Mouse (Mus musculus) ES-Bruce4 (cell line): ENCODE data around the gene Gm38431. TPM values are rescaled to one million over a fixed set of nuclear protein-coding genes. Genes with fewer than 3 reads are reported as not detected.

Source experiments
- H3K27ac ChIP-seq: 2 replicates; pipeline ENCODE4 v1.5.1; 2012; ENCODE audit warnings: low read length, inconsistent platforms; ENCODE audit not compliant: insufficient read depth
- H3K27me3 ChIP-seq: 2 replicates; pipeline ENCODE4 v1.6.1; 2012; ENCODE audit warnings: mild to moderate bottlenecking, low read length, inconsistent platforms; ENCODE audit not compliant: control insufficient read depth, poor library complexity, insufficient read depth, severe bottlenecking
- H3K36me3 ChIP-seq: 2 replicates; pipeline ENCODE4 v1.6.1; 2012; ENCODE audit warnings: inconsistent platforms, mild to moderate bottlenecking, low read length, moderate library complexity; ENCODE audit not compliant: control insufficient read depth, poor library complexity, insufficient read depth, severe bottlenecking
- H3K4me1 ChIP-seq: one replicate; pipeline ENCODE4 v1.8.1; 2011; ENCODE audit warnings: low read length; ENCODE audit not compliant: control insufficient read depth, insufficient read depth
- H3K4me3 ChIP-seq: 2 replicates; pipeline ENCODE4 v1.5.1; 2011; ENCODE audit warnings: low read depth, mild to moderate bottlenecking, low read length
- H3K9ac ChIP-seq: 2 replicates; pipeline ENCODE4 v1.6.1; 2012; ENCODE audit warnings: low read depth, mild to moderate bottlenecking, inconsistent platforms; ENCODE audit not compliant: poor library complexity, severe bottlenecking
- H3K9me3 ChIP-seq: replicated peaks from 2 replicates; pipeline ENCODE4 v1.6.1; 2012; ENCODE audit warnings: mild to moderate bottlenecking, low read length, inconsistent platforms; ENCODE audit not compliant: control insufficient read depth, poor library complexity, insufficient read depth, severe bottlenecking
- CTCF ChIP-seq: IDR thresholded peaks from one replicate; pipeline ENCODE4 v1.8.1; 2011; ENCODE audit warnings: low read depth, low read length
- EP300 ChIP-seq: IDR thresholded peaks from 2 replicates; pipeline ENCODE4 v1.6.1; 2011; ENCODE audit warnings: low read depth, low read length; ENCODE audit not compliant: insufficient read depth
- POLR2A ChIP-seq: IDR thresholded peaks from one replicate; pipeline ENCODE4 v1.8.1; 2011; ENCODE audit warnings: low read length; ENCODE audit not compliant: insufficient read depth
- polyA plus RNA-seq: library from polyadenylated mRNA; stranded (reverse); fragments of >200 nt; gene quantifications from 2 replicates; pipeline ENCODE4 v1.2.4, GENCODE M21; 2011; ENCODE audit warnings: low read depth; ENCODE audit not compliant: missing spikeins, insufficient read depth, insufficient read length

Gm38431 gene
- polyA plus RNA-seq, 1 experiment, result 4.7 TPM

GRCm38 (mm10) chr9:21125502-21126258, 33.9 kb upstream of the Gm38431 start:
- H3K9ac ChIP-seq, result no peak overlapping the region
- no peaks in the 10 kb centered on the region for H3K9me3 ChIP-seq
- no peak overlapping the region for H3K4me3 ChIP-seq
- H3K36me3 ChIP-seq, result no peaks in the 10 kb centered on the region
- H3K27me3 ChIP-seq, result no peaks in the 10 kb centered on the region
- H3K27ac ChIP-seq, result no peak overlapping the region
- no peaks in the 10 kb centered on the region for H3K4me1 ChIP-seq
- TF ChIP-seq CTCF (no peak), EP300 (no peak), POLR2A (no peak)

GRCm38 (mm10) chr9:21124837-21125236, 33.0 kb upstream of the Gm38431 start:
- no peak overlapping the region for H3K4me3 ChIP-seq
- H3K9me3 ChIP-seq, result no peaks in the 10 kb centered on the region
- TF ChIP-seq CTCF (no peak), EP300 (no peak), POLR2A (no peak)
- no peak overlapping the region for H3K9ac ChIP-seq
- H3K36me3 ChIP-seq, result no peaks in the 10 kb centered on the region
- H3K27me3 ChIP-seq, result no peaks in the 10 kb centered on the region
- no peak overlapping the region for H3K27ac ChIP-seq
- H3K4me1 ChIP-seq, result no peaks in the 10 kb centered on the region

DNA sequence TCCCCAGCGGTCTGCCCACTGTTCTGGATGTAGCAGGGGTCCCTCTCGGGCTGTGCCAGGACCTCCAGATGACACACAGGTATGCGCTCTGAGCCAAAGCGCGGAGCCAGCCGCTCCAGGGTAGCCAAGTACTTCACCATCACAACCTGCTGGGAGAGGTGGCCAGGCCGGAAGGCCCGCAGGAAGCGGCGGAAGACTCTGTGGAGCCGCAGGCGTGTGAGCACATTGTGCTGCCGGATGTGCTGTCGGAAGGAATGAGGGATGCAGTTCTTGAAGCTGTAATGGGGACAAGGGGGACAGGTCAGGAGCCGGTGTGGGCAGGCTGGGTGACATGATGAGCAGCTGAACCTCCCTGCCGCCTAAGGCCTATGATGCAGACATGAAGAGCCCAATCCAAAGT, 29.7 kb upstream of the Gm38431 start:
- Histone ChIP-seq H3K4me3 (peak overlapping the region; percentile 49), H3K9me3 (no peaks in the 10 kb centered on the region), H3K9ac (peak overlapping the region; percentile 44)

GRCm38 (mm10) chr9:21117073-21117472, 25.3 kb upstream of the Gm38431 start:
- Histone ChIP-seq H3K4me1 (no peaks in the 10 kb centered on the region), H3K4me3 (no peak overlapping the region), H3K27ac (no peak overlapping the region), H3K36me3 (no peaks in the 10 kb centered on the region), H3K9me3 (no peaks in the 10 kb centered on the region), H3K9ac (no peak overlapping the region), H3K27me3 (no peaks in the 10 kb centered on the region)
- no peak for TF ChIP-seq EP300
- no peak for TF ChIP-seq POLR2A
- no peak for TF ChIP-seq CTCF

More for the DNA sequence above, 29.7 kb upstream of the Gm38431 start:
- H3K4me1 ChIP-seq, result no peaks in the 10 kb centered on the region
- no peak overlapping the region for H3K27ac ChIP-seq
- H3K27me3 ChIP-seq, result no peaks in the 10 kb centered on the region
- no peaks in the 10 kb centered on the region for H3K36me3 ChIP-seq
- no peak for TF ChIP-seq CTCF

- H3K36me3 ChIP-seq, result no peaks in the 10 kb centered on the region
- H3K27me3 ChIP-seq, result no peaks in the 10 kb centered on the region
- H3K9me3 ChIP-seq, result no peaks in the 10 kb centered on the region
- H3K27ac ChIP-seq, result no peak overlapping the region
- no peak overlapping the region for H3K4me3 ChIP-seq
- H3K4me1 ChIP-seq, result no peaks in the 10 kb centered on the region
- TF ChIP-seq POLR2A, result no peak
- no peak for TF ChIP-seq CTCF
- TF ChIP-seq EP300, result no peak
- no peak overlapping the region for H3K9ac ChIP-seq
Measured at GRCm38 (mm10) chr9:21115105-21115504, 23.3 kb upstream of the Gm38431 start.

- TF ChIP-seq CTCF, result no peak
- no peak for TF ChIP-seq EP300
- no peak for TF ChIP-seq POLR2A
- Histone ChIP-seq H3K9ac (no peak overlapping the region), H3K27ac (no peak overlapping the region), H3K4me1 (no peaks in the 10 kb centered on the region), H3K4me3 (no peak overlapping the region), H3K36me3 (no peaks in the 10 kb centered on the region), H3K27me3 (no peaks in the 10 kb centered on the region), H3K9me3 (no peaks in the 10 kb centered on the region)
Measured at GRCm38 (mm10) chr9:21114190-21114589, 22.4 kb upstream of the Gm38431 start.
